Mouse (Mus musculus): ENCODE results near the gene Ryr3. TPM values are rescaled to one million over a fixed set of nuclear protein-coding genes. Genes with fewer than 3 reads are reported as not detected.
A peak's percentile ranks its signal among the peaks of the same experiment; 100 is the strongest.
"Not testable (repeated sequence)": the region's sequence is repeated elsewhere in the genome, so short reads cannot be mapped to it uniquely, and the experiment has no call there.

Ryr3 gene
- polyA plus RNA-seq, 1 experiment, result 12.4 TPM

DNA sequence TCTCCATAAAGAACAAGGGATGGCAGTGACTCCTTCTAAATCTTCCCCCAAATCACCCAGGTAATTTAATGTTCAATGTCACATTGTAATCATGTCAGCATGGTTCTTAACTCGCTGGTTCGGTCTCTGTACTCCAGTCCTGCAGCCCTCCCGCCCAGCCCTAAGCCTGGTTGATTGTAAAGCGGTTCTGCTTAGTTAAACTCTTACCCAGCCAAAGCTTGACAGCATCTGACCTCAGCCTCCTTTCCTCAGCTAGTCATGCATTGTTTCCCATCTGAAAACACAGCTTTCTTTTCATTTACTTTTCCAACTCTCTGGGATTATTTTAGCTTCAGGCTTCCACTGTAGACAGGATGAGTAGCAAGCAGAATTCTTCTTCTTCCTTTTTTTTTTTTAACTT is 121.7 kb downstream of the Ryr3 start:
- TF ChIP-seq POLR2A (IDR thresholded peaks at IDR 0.05; ENCODE audit: borderline replicate concordance, extremely low read depth, insufficient read depth, insufficient read length, poor library complexity, severe bottlenecking) (no peak), CTCF (IDR thresholded peaks at IDR 0.05; ENCODE audit: borderline replicate concordance, extremely low read depth, insufficient read depth, insufficient read length) (no peak)
- no peak for DNase-seq (ENCODE audit: low read depth)

DNA sequence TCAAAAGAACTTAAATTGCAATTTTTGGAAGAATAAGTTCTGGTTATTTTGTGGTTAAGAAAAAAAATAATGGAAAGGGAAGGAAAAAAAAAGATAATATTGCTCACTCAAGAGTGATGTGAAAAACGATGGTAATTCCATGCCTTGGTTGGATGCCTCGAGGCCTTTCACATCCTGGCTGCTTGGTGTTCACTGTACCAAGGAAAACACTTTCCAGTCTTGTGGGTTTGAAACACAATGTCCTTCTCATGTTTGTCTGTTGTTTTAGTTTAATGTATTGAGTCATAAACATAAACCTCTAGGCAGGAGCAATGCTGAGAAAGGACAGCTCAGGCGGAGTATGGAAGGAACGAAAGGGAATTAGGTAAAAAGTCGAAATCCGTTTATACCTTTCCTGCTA is 122.8 kb downstream of the Ryr3 start:
- DNase-seq (ENCODE audit: low read depth), result no peak
- no peak for TF ChIP-seq CTCF (IDR thresholded peaks at IDR 0.05; ENCODE audit: borderline replicate concordance, extremely low read depth, insufficient read depth, insufficient read length)
- no peak for TF ChIP-seq POLR2A (IDR thresholded peaks at IDR 0.05; ENCODE audit: borderline replicate concordance, extremely low read depth, insufficient read depth, insufficient read length, poor library complexity, severe bottlenecking)

DNA sequence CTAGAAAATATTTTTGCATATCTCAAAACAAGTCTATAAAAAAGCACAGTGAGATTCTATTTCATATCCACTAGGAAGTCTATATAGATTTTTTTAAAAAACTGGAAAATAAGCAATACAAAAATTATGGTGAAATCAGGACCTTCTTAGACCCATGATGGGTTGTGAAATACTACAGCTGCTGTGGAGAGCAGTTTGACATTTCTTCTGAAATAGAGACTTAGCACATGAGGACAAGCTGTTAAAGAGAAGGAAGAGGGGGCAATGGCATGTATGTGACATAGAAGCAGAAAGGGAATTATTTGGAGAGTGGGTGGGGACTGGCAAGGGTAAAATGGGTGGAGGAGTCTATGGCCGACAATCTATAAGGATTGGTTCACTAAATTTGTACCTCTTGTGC is 124.1 kb downstream of the Ryr3 start:
- DNase-seq (ENCODE audit: low read depth), result no peak
- TF ChIP-seq CTCF (IDR thresholded peaks at IDR 0.05; ENCODE audit: borderline replicate concordance, extremely low read depth, insufficient read depth, insufficient read length) (no peak), POLR2A (IDR thresholded peaks at IDR 0.05; ENCODE audit: borderline replicate concordance, extremely low read depth, insufficient read depth, insufficient read length, poor library complexity, severe bottlenecking) (no peak)

DNA sequence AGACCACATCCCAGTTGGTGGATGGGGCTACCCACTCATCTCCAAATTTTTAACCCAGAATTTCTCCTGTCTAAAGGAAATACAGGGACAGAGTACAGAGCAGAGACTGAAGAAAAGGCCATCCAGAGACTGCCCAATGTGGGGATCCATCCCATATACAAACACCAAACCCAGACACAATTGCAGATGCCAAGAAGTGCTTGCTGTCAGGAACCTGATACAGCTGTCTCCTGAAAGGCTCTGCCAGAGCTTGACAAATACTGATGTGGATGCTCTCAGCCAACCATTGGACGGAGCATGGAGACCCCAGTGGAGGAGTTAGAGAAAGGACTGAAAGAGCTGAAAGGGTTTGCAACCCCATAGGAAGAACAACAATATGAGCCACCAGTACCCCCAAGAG is 125.6 kb downstream of the Ryr3 start:
- DNase-seq (ENCODE audit: low read depth), result not testable (repeated sequence)

DNA sequence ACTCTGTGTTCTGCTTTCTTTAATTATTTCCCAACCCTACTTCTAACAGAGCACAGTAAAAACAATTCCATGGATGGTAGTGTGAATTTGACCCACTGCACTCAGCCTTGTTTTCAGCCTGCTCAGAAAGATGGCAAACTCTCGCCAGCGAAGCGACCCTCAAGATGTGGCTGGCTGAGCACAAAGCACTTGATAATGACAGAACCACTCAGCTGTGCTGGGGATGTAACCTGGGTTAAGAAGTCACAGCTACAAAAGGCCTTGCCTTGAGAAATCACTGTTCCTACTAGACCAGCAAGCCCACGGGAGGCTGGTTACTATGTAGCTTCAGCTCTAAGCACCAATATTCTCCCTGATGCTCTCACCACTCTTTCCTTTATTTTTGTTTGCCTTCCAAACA is 140.5 kb downstream of the Ryr3 start:
- no peak for DNase-seq (ENCODE audit: low read depth)
- TF ChIP-seq CTCF (IDR thresholded peaks at IDR 0.05; ENCODE audit: borderline replicate concordance, extremely low read depth, insufficient read depth, insufficient read length), result no peak
- no peak for TF ChIP-seq POLR2A (IDR thresholded peaks at IDR 0.05; ENCODE audit: borderline replicate concordance, extremely low read depth, insufficient read depth, insufficient read length, poor library complexity, severe bottlenecking)

DNA sequence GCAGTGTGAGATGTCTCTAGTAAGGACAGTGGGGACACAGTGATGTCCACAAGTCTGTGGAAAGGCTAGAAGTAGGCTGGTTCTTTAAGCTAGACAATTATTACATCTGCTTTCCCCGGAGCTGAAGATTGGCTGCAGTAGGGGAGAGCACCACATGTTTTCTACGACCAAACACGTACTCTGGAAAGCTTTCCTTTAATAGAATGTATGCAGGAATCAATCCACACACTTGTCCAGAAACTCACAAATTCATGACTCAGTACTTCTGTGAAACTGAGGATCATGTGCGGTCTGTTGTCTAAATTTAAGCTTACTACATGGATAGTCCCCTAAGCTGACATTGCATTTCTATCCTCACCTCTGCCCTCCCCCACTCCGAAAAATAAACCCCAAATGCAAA is 157.5 kb downstream of the Ryr3 start:
- TF ChIP-seq POLR2A (IDR thresholded peaks at IDR 0.05; ENCODE audit: borderline replicate concordance, extremely low read depth, insufficient read depth, insufficient read length, poor library complexity, severe bottlenecking), result no peak
- TF ChIP-seq CTCF (IDR thresholded peaks at IDR 0.05; ENCODE audit: borderline replicate concordance, extremely low read depth, insufficient read depth, insufficient read length), result no peak
- no peak for DNase-seq (ENCODE audit: low read depth)

DNA sequence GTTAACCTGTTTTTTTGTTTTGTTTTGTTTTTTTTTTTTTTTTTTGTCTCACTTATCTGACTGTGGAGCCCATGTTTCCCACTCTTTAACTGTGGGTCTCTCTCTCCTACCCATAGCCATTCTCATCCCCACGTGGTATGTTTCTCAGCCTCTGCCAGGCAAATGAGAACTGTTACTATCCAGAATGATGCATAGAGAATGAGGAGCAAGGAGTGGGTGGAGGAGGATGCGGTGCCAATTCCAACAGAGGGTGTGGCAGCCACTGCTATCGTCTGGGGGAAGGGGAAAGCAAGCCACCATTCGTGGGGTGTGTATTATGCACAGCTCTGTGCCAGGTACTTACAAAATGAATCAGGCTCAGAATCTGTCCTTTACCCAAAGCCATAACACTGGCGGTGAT is 158.0 kb downstream of the Ryr3 start:
- TF ChIP-seq CTCF (IDR thresholded peaks at IDR 0.05; ENCODE audit: borderline replicate concordance, extremely low read depth, insufficient read depth, insufficient read length) (no peak), POLR2A (IDR thresholded peaks at IDR 0.05; ENCODE audit: borderline replicate concordance, extremely low read depth, insufficient read depth, insufficient read length, poor library complexity, severe bottlenecking) (no peak)
- DNase-seq (ENCODE audit: low read depth), result peak; percentile 26

DNA sequence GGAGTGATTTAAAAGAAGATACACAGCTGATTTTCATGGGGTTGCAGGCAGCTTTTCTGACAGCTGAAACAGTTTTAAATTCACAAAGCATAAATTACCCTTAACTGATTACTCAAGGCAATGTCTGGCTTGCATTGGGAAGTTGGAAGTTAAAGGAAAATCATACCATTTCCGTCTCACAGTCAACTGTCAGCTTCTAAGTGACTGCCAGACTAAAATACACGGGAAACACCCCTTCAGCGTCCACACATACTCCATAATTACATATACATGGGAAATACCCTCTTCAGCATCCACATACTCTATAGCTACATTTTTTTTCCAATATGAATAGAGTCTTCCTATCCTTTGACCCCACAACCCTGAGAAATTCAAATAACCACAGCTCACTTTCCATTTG is 158.8 kb downstream of the Ryr3 start:
- no peak for TF ChIP-seq POLR2A (IDR thresholded peaks at IDR 0.05; ENCODE audit: borderline replicate concordance, extremely low read depth, insufficient read depth, insufficient read length, poor library complexity, severe bottlenecking)
- TF ChIP-seq CTCF (IDR thresholded peaks at IDR 0.05; ENCODE audit: borderline replicate concordance, extremely low read depth, insufficient read depth, insufficient read length), result no peak
- peak; percentile 44 for DNase-seq (ENCODE audit: low read depth)

DNA sequence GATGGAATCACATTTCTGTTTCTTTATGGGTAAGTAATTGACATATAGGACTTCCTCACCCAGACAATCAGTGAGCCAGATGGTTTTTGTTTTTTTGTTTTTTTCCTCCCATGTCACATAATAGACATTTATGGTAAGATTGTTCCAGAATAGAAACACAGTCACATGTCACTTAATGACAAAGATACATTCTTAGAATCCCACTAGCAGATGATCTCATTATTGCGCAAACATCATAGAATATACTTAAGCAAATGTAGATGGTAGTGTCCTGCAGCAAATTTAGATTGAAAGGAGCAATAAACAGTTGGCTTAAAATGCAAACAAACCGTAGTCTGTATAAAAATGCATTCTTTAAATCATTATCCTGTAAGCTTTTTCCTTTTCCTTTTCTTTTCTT is 161.3 kb downstream of the Ryr3 start:
- TF ChIP-seq POLR2A (IDR thresholded peaks at IDR 0.05; ENCODE audit: borderline replicate concordance, extremely low read depth, insufficient read depth, insufficient read length, poor library complexity, severe bottlenecking), result no peak
- no peak for TF ChIP-seq CTCF (IDR thresholded peaks at IDR 0.05; ENCODE audit: borderline replicate concordance, extremely low read depth, insufficient read depth, insufficient read length)
- DNase-seq (ENCODE audit: low read depth), result no peak

DNA sequence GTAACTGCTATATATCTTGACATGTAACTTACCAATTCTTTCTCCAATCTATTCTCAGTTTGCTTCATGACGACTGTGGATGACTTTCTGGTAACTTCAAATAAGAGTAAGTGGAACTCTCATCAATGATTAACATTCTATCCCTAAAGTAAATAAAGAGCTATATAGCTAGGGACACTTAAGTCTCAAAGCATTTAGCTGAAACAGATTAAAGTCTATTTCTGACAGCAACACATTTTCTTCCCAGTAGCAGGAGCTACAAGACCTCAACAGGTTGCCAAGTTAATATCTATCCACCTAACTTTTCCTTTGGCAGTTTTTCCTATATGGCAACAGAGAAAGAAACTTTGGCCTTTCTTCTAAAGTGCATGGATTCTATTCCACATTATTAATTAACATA is 167.1 kb downstream of the Ryr3 start:
- no peak for TF ChIP-seq POLR2A (IDR thresholded peaks at IDR 0.05; ENCODE audit: borderline replicate concordance, extremely low read depth, insufficient read depth, insufficient read length, poor library complexity, severe bottlenecking)
- no peak for TF ChIP-seq CTCF (IDR thresholded peaks at IDR 0.05; ENCODE audit: borderline replicate concordance, extremely low read depth, insufficient read depth, insufficient read length)

DNA sequence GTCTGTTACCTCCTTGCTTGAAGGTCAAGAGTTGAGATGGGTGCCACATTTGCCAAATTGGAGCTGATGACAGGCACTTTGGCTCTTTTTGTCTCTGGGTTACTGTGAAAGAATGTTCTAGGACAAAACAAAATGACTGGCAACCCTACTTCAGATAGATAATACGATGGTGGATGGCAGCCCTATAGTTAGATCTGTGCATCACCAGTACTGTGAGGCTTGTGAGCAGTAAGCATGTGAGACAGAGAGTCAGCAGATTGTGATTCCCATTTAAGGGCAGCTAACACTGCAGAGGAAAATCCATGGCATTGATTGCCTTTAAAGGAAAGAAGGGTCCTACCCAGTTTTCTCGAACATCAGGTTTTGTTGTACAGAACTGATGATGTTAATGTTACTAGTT is 180.3 kb downstream of the Ryr3 start:
- TF ChIP-seq CTCF (IDR thresholded peaks at IDR 0.05; ENCODE audit: borderline replicate concordance, extremely low read depth, insufficient read depth, insufficient read length) (no peak), POLR2A (IDR thresholded peaks at IDR 0.05; ENCODE audit: borderline replicate concordance, extremely low read depth, insufficient read depth, insufficient read length, poor library complexity, severe bottlenecking) (no peak)

More for the DNA sequence above, 167.1 kb downstream of the Ryr3 start:
- DNase-seq (ENCODE audit: low read depth), result no peak

DNA sequence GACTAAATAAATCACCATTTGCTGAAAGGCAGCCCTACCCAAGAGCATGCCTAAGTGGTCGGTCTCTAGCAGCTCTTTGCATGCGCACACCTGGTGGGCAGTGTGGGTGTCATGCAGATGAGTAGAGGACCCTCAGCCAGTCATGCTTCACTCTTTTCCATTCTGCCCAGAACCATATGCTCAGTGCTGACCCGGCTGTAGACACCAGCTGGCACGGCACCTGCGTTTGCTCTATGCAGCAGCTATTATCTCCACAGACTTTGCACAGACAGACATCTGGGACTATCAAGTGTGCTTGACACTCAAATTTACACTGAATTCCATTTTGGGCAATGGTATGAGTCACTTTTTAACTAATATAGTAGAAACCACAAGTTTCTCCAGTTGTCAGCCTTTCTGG is 186.2 kb downstream of the Ryr3 start:
- TF ChIP-seq CTCF (IDR thresholded peaks at IDR 0.05; ENCODE audit: borderline replicate concordance, extremely low read depth, insufficient read depth, insufficient read length) (no peak), POLR2A (IDR thresholded peaks at IDR 0.05; ENCODE audit: borderline replicate concordance, extremely low read depth, insufficient read depth, insufficient read length, poor library complexity, severe bottlenecking) (no peak)
- peak; percentile 55 for DNase-seq (ENCODE audit: low read depth)

More for the DNA sequence above, 180.3 kb downstream of the Ryr3 start:
- no peak for DNase-seq (ENCODE audit: low read depth)

DNA sequence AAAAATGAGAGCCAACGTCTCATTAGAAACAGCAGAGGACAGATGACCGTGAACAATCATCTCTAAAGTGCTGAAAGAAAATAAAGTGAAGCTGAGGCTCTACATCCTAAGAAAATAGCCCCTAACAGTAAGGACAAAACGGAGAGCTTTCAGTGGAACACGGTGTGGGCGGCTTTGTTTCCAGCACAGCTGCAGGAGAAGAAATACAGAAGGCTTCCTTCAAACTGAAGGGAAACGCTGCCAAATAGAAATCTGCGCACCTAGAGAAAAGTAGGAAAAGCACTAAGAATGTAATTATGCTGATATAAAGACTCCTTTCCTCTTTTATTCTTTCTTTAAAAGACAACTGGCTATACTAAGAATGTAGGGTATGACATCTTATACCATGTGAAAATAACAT is 197.0 kb downstream of the Ryr3 start:
- TF ChIP-seq CTCF (IDR thresholded peaks at IDR 0.05; ENCODE audit: borderline replicate concordance, extremely low read depth, insufficient read depth, insufficient read length), result no peak
- no peak for TF ChIP-seq POLR2A (IDR thresholded peaks at IDR 0.05; ENCODE audit: borderline replicate concordance, extremely low read depth, insufficient read depth, insufficient read length, poor library complexity, severe bottlenecking)
- DNase-seq (ENCODE audit: low read depth), result peak; percentile 26

Data from brain, embryonic 14.5 days (tissue).